Mouse (Mus musculus) Patski (cell line): ENCODE results near the gene Mgarp. TPM values are rescaled to one million over a fixed set of nuclear protein-coding genes. Genes with fewer than 3 reads are reported as not detected.
"Not testable (repeated sequence)": the region's sequence is repeated elsewhere in the genome, so short reads cannot be mapped to it uniquely, and the experiment has no call there.

Experiments
- ATAC-seq: fragments of 100-300 bp; one replicate; pipeline ENCODE4 v1.8.0; 2021
- CTCF ChIA-PET: fragments of 350-600 bp; sonication (Branson Sonifier 250); formaldehyde crosslinking; loops from one replicate; lab custom pipeline; 2022; ENCODE audit warnings: inconsistent platforms; lab: Charles Lee
- POLR2A ChIA-PET: fragments of 350-600 bp; sonication (Branson Sonifier 250); formaldehyde crosslinking; loops from one replicate; lab custom pipeline; 2022; ENCODE audit warnings: antibody characterized with exemption, inconsistent platforms; lab: Charles Lee
- DNase-seq: peaks from one replicate; pipeline ENCODE4 v3.0.0-alpha.2; 2011; ENCODE audit warnings: low read depth, low spot score
- H3K27me3 ChIP-seq: fragments of 371-371 bp; one replicate; pipeline ENCODE4 v1.5.1; 2021
- CTCF ChIP-seq: fragments of 100-300 bp; IDR thresholded peaks from one replicate; pipeline ENCODE4 v1.5.1; 2021
- in situ Hi-C: fragments of 300-500 bp; cut with MboI; formaldehyde crosslinking; loops from 3 replicates; pipeline ENCODE4 v1.11.1; 2018; ENCODE audit warnings: low pct_unique_long_range_greater_than_20kb, mixed read lengths
- polyA plus RNA-seq: library from polyadenylated mRNA; unstranded; gene quantifications from one replicate; pipeline ENCODE4 v1.2.3, GENCODE M21; 2021

The Mgarp gene
- polyA plus RNA-seq, 1 experiment from 2014 or later: 0.85 TPM

DNA sequence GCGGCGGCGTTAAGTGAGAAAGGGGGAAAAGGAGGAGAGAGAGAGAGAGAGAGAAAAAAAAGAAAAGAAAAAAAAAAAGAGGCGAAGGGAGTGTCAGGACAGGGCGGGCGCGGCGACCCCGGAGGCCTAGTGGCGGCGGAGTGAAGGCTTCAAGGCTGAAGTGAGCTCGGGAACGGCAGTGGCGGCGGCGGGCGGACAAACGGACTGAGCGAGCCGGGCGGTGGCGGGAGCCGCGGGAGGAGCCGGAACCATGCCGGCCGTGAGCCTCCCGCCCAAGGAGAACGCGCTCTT is 19.5 kb upstream of the Mgarp start:
- ATAC-seq (peak; percentile 33), DNase-seq (no peak)
- H3K27me3 ChIP-seq: no peaks in the 10 kb centered on the region
- POLR2A ChIA-PET: interaction anchor here (0.7 kb wide), 2 partner anchors 11 to 50 kb away, joined by 3 to 4 read pairs; no protein-coding TSS in a partner anchor
- in situ Hi-C loops: no loop called here
- no peak for TF ChIP-seq CTCF
- CTCF ChIA-PET: no interaction called here

DNA sequence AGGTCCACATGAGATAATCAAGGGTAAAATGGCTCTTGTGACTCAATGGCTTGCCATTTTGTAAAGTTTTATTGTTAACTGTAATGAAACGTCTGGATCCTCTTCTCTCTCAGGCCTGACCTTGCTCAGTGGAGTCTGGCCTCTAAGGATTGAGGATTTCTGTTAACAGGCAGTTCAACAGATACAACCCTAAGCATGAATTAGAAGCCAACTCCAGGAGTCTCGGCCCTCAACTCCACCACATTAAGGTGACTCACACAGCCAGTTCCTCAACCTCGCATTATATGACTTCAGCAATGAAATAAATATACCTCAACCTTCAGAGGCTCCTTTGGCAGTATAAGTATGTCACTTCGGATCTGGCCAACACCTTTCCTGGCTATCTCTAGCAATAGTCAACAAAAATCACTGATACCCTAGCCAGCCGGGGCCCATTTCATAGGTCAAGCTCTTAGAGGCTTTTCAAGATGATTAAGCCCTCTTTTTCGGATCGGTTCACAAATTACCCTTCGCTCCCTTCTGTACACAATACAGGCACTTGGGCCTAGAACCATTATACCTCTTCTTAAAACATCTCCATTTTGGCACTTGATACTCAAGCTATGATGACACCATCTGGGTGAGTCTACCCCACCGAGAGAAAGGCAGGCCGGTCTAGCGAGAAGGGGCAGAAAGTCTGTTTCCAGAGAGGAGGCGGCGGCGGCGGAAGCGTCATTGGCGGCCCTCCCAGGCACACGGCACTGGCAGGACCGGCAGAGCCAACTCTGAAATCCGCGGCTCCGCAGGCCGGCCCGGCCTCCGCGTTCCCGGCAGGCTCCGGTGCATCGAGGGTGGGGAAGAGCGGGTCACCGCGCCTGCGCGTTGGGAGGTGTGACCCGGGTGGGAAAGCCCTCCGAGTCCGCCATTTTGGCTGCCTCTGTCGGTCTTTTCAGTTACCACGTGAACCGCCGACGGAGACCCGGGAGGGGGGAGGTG is 18.8 kb upstream of the Mgarp start, which contains the start of gene Naa15:
TSS of gene Naa15 (plus strand) at position 51 of the 975 bp plus-strand sequence.
- TF ChIP-seq CTCF: no peak
- ATAC-seq: peak; percentile 91

DNA sequence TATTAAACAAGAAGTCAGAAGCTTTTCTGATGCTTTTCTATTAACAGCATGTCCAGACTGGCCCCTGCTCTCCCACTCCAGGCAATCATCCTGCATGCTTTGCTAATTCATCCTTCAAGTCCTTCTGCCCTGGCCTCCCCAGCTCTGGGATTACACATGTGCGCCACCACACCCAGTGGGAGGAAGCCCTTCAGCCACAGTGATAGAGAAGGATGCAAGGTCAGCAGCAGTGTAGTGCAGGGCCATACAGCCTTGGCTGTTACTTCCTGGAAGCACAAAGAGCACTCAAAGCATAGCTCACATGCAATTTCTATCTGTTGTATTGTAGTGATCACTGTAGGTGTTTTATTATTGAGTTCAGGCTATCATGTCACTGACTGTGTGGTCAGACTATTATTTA is 16.7 kb upstream of the Mgarp start:
- ATAC-seq: no peak
- ChIA-PET POLR2A (no interaction called here), CTCF (interaction anchor here (0.9 to 10.2 kb wide), 5 partner anchors 10 to 107 kb away, joined by 3 to 89 read pairs (median 3); partner anchors contain the start of gene Mgarp)
- no peak for TF ChIP-seq CTCF
- no peaks in the 10 kb centered on the region for H3K27me3 ChIP-seq
- in situ Hi-C loops: loop anchor here (5.0 kb wide), 1 partner anchor 36 kb away; no protein-coding TSS in a partner anchor
- DNase-seq: no peak

More for the DNA sequence above, 18.8 kb upstream of the Mgarp start, which contains the start of gene Naa15:
- peak; percentile 88 for DNase-seq
- in situ Hi-C loops: no loop called here
- ChIA-PET CTCF (interaction anchor here (10.2 kb wide), 1 partner anchor 42 kb away, joined by 89 read pairs; no protein-coding TSS in a partner anchor), POLR2A (interaction anchor here (0.7 kb wide), 1 partner anchor 11 kb away, joined by 3 read pairs; no protein-coding TSS in a partner anchor)
- H3K27me3 ChIP-seq: no peaks in the 10 kb centered on the region

DNA sequence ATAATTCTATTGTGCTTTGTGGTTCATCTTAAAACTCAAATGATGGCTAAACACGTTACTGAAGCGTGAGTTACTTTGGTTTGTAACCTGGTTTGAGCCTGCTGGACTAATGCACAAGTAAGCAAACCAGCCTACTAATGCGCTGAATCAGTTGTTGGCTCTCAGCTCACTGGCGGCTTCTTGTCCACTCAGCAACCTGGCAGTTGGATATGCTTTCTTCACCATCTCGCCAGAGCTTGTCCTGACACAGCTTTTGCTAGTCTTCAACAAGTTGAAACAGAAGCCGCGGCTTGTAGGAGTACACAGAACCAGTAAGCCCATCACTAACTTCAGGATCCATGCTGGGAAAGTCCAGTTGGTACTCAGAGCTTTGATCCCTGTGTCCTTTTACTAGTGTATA is 15.9 kb upstream of the Mgarp start:
- ChIA-PET POLR2A (no interaction called here), CTCF (interaction anchor here (0.9 to 10.2 kb wide), 6 partner anchors 10 to 68 kb away, joined by 3 to 89 read pairs (median 5); partner anchors contain the start of gene Mgarp)
- ATAC-seq (no peak), DNase-seq (no peak)
- no peaks in the 10 kb centered on the region for H3K27me3 ChIP-seq
- no peak for TF ChIP-seq CTCF
- in situ Hi-C loops: loop anchor here (5.0 kb wide), 1 partner anchor 35 kb away; no protein-coding TSS in a partner anchor

DNA sequence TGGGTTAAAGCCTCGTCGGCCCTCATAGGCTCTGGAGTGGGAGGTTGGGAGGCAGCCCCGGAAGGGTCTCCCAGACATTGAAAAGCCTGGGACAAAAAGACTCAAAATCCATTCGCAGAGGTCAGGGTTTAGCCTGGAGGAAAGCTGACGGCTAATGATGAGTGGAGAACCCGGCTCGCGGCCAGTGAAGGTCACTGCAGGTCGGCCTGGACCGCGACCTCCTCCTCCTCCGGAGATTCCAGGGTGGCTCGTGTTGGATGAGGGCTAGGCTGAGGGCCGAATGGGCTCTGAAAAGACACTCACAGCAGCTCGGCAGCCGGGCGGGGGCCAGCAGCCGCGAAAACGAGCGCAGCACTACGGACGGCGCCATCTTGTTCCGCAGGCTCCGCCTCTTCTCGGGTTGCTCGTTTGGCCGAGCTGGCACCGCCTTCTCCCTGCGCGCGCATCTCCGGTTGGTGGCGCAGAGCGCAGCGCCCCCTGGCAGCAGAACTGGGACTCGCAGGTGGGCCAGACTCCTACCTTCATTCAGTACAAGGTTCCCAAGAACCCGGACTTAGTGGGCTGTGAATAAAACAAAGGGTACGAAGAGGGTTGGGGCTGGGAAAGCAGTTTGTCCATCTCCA is 12.1 kb upstream of the Mgarp start, which contains the start of gene Ndufc1:
TSS of gene Ndufc1 (minus strand) at position 428 of the 623 bp plus-strand sequence.
- no peaks in the 10 kb centered on the region for H3K27me3 ChIP-seq
- no peak for TF ChIP-seq CTCF
- ChIA-PET CTCF (interaction anchor here (0.7 to 10.2 kb wide), 13 partner anchors 9 to 174 kb away, joined by 3 to 89 read pairs (median 6); partner anchors contain the start of gene Mgarp), POLR2A (interaction anchor here (0.6 to 1.6 kb wide), 11 partner anchors 9 to 112 kb away, joined by 3 to 6 read pairs (median 3); no protein-coding TSS in a partner anchor)
- ATAC-seq (peak; percentile 92), DNase-seq (peak; percentile 80)
- in situ Hi-C loops: no loop called here

DNA sequence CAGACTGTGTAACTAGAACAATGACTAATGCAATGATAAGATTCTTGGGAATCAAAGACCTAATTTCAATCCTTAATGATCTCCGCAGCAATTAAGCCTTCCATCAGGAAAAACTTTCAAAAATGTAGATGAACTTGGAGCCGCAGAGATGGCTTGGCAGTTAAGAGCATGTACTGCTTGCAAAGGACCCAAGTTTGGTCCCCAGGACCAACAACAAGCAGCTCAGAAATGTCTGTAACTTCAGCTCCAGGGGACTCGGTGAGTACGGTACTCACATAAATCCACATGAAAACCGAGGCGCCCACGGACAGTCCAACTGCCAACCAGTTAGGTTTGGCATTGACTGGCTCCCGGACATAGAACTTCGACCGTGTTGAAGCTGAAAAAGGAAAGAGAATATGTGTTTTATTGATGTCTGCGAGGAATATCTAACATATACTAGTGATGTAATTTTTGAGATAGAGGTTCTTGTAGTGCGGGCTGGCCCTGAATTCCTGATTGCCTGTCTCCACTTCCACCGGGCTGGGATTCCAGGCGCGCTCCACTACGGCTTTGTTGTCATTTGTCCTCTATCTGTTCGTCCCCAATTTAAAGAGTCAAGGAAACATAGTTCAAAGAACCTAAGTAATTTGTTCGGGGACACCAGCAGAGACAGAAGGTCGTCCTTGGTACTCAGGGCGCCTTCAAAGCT is 11.5 kb upstream of the Mgarp start:
- in situ Hi-C loops: no loop called here
- ChIA-PET CTCF (interaction anchor here (0.7 to 10.2 kb wide), 12 partner anchors 9 to 174 kb away, joined by 3 to 89 read pairs (median 6); partner anchors contain the start of gene Mgarp), POLR2A (interaction anchor here (0.6 to 1.6 kb wide), 11 partner anchors 10 to 113 kb away, joined by 3 to 6 read pairs (median 3); no protein-coding TSS in a partner anchor)
- ATAC-seq (peak; percentile 19), DNase-seq (no peak)
- no peaks in the 10 kb centered on the region for H3K27me3 ChIP-seq
- TF ChIP-seq CTCF: no peak

DNA sequence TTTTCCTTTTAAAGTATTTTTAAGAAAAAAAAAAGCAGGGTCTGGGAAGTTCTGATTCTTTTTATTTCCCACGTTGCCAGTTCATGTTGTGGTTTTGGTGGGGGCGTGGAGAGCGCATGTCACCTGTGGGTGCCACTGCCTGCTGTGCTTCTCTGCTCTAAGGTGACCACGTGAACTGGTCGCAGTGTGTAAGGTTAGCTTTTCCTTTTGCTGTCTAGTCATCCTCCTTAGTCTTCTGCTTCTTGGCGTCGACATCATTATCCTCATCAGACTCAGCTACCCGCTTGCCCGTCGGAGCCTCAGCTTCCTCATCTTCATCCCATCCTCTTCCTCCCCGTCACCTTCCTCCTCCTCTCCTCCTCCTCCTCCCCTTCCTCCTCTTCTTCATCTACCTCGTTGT is 6.1 kb upstream of the Mgarp start:
- no peaks in the 10 kb centered on the region for H3K27me3 ChIP-seq
- TF ChIP-seq CTCF: no peak
- DNase-seq (no peak), ATAC-seq (no peak)
- in situ Hi-C loops: no loop called here
- ChIA-PET POLR2A (interaction anchor here (0.6 to 1.0 kb wide), 3 partner anchors 10 to 1902 kb away, joined by 3 to 4 read pairs (median 3); no protein-coding TSS in a partner anchor), CTCF (interaction anchor here (1.4 to 1.6 kb wide), 2 partner anchors 10 kb away, joined by 4 to 7 read pairs; no protein-coding TSS in a partner anchor)

DNA sequence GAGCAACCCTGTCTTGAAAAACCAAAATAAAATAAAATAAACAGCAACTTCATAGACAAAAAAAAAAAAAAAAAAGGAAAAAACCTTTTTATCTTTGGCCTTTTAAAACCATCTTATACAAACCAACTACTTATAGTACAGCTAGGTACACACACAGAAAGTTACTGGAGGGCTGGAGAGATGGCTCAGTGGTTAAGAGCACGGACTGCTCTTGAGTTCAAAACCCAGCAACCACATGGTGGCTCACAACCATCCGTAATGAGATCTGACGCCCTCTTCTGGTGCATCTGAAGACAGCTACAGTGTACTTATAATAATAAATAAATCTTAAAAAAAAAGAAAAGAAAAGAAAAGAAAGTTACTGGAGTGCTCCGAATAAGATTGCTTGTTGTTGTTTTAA is 5.5 kb upstream of the Mgarp start:
- CTCF ChIA-PET: interaction anchor here (1.4 to 1.6 kb wide), 2 partner anchors 9 to 10 kb away, joined by 4 to 7 read pairs; no protein-coding TSS in a partner anchor
- peak; percentile 59 for TF ChIP-seq CTCF
- H3K27me3 ChIP-seq, in situ Hi-C loops, ATAC-seq, DNase-seq: not testable (repeated sequence)
- POLR2A ChIA-PET: interaction anchor here (0.6 kb wide), 2 partner anchors 11 to 1707 kb away, joined by 3 to 4 read pairs; no protein-coding TSS in a partner anchor

DNA sequence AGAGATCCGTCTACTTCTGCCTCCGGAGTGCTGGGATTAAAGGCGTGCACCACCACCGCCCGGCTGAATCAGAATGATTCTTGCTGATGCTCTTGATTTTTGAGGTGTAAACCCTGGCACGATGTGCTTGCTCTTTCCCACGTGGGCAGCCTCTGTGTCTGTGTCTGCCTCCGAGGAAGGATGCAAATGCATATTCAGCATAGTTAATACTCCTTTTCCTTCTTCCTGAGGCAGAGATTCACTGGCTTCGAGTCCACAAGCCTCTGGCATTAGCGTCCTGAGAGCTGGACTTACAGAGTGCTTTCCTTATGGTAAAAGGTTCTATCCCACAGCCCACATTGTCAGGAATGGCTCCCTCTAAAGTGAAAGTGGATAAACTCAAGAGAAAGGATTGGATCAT is 4.1 kb upstream of the Mgarp start:
- no peak for ATAC-seq
- H3K27me3 ChIP-seq: no peaks in the 10 kb centered on the region
- no peak for DNase-seq
- TF ChIP-seq CTCF: no peak
- in situ Hi-C loops: no loop called here
- CTCF ChIA-PET: interaction anchor here (1.0 to 3.7 kb wide), 4 partner anchors 9 to 47 kb away, joined by 3 to 21 read pairs (median 4); partner anchors contain the start of gene Ndufc1
- POLR2A ChIA-PET: no interaction called here
